Mouse (Mus musculus): ENCODE measurements around the gene Smdt1. TPM values are rescaled to one million over a fixed set of nuclear protein-coding genes. Genes with fewer than 3 reads are reported as not detected.
A peak's percentile ranks its signal among the peaks of the same experiment; 100 is the strongest.

Gene Smdt1
- polyA plus RNA-seq, 1 experiment: 378 TPM

DNA sequence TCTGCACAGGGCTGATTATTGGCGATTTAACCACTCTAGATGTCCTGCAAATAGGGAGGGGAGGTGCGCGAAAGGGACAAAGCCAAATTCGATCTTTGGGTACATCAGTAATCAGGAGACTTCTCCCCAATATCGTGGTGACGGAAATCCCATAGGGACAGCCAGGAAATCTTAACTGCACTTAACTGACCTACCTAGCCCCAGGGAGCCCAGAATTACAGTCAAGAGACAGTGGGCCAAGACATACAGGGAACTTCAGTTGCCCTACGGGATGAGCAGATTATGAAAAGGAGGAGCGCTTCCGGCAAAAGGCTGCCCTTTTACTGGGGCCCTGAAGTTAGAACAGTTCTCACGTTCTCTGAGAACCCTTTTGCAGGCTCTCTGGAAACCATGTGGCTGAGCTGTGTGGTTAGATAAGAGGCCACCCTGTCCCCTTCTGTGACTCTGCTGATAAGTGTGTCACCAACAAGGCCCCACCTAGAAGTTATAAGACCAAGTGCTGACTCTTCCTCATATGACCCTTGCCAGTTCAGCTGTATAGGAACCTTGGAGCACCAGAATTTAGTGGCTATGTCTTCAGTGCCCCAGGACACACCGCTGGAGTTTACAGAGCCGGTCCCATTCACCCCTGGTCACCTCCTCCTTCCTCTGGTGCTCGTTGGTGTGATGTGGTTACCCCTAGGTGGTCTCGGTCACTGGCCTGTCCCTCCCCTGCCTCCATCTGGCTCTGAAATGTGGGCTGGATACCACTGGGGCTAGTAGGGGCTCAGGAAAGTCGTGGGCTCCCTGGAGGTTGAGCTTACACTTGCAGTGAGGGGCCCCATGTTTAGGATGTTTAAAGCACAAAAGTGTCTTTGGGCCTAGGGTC is 3.1 kb downstream of the Smdt1 start:
- no peak for DNase-seq (ENCODE audit: low read depth, low spot score)

DNA sequence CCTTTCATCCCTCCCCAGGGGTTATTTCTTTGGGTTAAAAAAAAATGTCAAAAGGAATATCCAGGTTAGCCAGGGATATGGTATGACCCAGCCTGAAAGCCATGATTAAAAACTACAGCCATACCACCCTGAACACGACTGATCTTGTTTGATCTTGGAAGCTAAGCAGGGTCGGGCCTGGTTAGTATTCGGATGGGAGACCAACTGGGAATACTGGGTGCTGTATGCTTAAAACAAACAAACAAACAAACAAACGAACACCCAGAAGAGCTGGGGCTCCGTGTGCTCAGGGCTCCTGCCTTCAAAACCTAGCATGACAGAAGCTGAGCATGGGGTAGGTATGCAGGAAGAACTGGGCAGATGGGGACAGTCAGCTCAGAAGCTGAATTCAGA is 3.8 kb downstream of the Smdt1 start:
- no peak for DNase-seq (ENCODE audit: low read depth, low spot score)
- 82% methylated on average over 5 of the region's 5 CpGs for WGBS

More for the DNA sequence above, 3.1 kb downstream of the Smdt1 start:
- 68% methylated on average over 15 of the region's 15 CpGs for WGBS

DNA sequence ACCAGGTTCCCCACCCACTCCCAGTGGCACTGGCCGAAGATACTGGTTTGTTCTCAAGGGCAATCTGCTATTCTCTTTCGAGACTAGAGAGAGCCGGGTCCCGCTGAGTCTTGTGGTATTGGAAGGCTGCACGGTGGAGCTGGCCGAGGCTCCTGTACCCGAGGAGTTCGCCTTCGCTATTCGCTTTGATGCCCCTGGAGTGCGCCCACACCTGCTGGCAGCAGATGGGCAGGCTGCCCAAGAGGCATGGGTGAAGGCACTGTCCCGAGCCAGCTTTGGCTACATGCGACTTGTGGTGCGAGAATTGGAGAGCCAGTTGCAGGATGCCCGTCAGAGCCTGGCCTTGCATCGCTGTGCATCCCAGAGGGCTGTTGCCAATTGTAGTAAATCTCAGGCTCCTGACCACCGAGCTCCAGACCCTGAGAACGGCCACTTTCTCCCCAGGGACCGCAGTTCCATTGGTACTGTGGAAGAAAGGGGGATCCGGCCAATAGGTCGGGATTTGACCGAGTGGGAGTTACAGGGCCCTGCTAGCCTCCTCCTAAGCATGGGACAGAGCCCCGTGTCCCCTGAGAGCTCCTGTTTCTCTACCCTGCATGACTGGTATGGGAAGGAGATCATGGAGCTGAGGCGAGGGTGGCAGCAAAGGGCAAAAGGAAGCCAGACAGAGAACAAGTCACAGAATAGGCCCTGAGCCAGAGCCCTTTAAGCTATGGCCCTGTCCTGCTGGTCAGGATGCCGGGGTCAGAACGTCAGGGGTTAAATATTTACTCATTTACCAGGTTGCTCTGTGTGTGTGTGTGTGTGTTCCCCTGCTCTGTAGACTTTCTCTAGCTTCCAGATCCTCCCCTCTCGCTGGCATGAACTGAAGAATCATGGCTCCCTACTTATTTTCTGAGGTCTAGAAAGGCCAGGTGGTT is 4.9 kb downstream of the Smdt1 start:
- DNase-seq (ENCODE audit: low read depth, low spot score): no peak
- 85% methylated on average over 27 of the region's 27 CpGs for WGBS

DNA sequence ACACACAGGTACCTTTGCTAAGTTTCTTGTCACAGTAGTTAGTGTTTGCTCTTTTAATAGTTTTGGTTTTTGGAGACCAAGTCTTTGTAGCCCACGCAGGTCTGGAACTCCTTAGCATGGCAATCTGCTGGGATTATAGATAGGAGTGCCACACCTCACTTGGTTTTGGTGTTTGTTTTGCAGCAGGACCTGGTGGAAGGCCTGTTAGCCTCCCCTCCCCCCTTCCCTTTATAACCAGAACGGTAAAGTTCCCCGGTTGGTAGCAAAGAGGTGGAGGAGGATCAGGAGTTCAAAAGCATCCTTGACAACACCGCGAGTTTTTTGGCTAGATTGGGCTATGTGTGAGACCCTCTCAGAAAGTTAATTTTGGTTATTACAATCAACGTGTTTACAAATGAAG is 6.2 kb downstream of the Smdt1 start:
- WGBS: 73% methylated on average over 6 of the region's 6 CpGs

DNA sequence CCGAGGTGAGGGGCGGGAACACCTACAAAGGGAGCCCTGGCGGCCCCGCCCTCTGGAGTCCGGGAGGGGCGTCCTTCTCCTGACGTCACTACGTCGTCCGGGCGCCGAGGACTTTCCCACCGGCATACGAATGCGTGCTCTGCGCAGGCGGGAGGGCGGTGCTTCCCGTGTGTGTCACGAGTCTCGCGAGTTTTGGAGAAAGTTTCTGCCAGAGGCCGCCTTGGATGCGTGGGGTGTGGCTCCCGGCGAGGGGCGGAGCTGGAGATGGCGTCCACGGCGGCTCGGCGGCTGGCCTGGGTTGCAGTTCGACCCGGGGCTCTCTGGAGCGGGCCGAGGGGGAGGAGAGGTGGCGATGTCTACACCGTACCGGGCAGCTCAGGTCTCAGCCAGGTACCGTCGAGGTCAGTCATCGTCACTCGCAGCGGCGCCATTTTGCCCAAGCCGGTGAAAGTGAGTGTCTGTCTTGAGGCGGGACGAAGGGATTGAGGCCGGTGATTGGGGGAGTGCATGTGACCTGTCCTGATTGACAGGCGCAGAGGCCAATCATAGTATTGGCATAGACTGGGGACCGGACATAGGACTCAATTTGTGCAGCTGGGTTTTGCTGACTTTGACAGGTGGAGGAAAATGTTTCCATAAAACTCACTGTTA is 7.2 kb downstream of the Smdt1 start:
- DNase-seq (ENCODE audit: low read depth, low spot score): peak; percentile 99
- WGBS: under 1% methylated on average over 51 of the region's 51 CpGs

More for the DNA sequence above, 6.2 kb downstream of the Smdt1 start:
- DNase-seq (ENCODE audit: low read depth, low spot score): no peak

- WGBS: 7% methylated on average over 14 of the region's 14 CpGs
- DNase-seq (ENCODE audit: low read depth, low spot score): no peak
Observed at GRCm38 (mm10) chr15:82346580-82347302, 8.0 kb downstream of the Smdt1 start.

DNA sequence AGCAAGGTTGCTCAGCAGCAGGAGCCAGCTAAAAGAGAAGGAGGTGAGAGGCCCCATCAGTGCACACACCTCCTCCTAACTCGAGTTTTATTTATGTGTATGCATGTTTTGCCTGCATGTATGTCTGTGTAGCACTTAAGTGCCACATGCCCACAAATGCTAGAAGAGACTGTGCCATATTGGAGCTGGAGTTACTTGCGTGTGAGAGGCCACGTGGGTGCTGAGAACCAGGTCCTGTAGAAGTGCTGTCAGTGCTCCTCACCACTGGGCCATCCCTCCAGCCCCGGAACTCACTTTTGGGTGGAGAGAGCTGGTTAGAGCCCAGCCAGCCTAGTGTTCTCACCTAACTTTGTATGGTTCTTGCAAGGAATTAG is 8.5 kb downstream of the Smdt1 start:
- no peak for DNase-seq (ENCODE audit: low read depth, low spot score)
- 42% methylated on average over 4 of the region's 4 CpGs for WGBS

- no peak for DNase-seq (ENCODE audit: low read depth, low spot score)
- 91% methylated on average over 12 of the region's 12 CpGs for WGBS
Observed at GRCm38 (mm10) chr15:82347852-82348251, 9.1 kb downstream of the Smdt1 start.

- WGBS: 58% methylated on average over 8 of the region's 8 CpGs
- DNase-seq (ENCODE audit: low read depth, low spot score): no peak
Observed at GRCm38 (mm10) chr15:82348258-82348998, 9.7 kb downstream of the Smdt1 start.

- 21% methylated on average over 2 of the region's 2 CpGs for WGBS
- no peak for DNase-seq (ENCODE audit: low read depth, low spot score)
Observed at GRCm38 (mm10) chr15:82348999-82349341, 10.2 kb downstream of the Smdt1 start.

- no peak for DNase-seq (ENCODE audit: low read depth, low spot score)
- WGBS: 56% methylated on average over 4 of the region's 4 CpGs
Observed at GRCm38 (mm10) chr15:82350349-82350748, 11.6 kb downstream of the Smdt1 start.

DNA sequence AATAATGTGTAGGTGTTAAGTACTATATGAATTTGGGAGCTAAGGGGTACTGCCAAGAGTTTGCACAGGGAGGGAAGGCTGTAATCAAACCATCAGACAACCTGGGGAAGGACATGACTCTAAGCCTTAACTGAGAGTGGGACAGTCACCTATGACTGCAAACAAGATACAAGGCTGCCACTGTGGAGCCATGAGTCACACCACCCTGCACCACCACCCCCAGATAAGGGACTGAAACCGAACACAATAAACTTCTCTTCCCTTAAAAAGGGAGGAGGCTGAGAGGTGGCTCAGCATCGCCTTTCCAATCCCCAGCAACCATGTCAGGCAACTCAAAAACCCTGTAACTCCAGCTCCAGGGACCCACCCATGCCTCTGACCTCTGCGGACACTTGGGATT is 12.7 kb downstream of the Smdt1 start:
- WGBS: 31% methylated on average over 3 of the region's 3 CpGs
- no peak for DNase-seq (ENCODE audit: low read depth, low spot score)

GRCm38 (mm10) chr15:82353078-82353744 is 14.5 kb downstream of the Smdt1 start:
- 6% methylated on average over 14 of the region's 14 CpGs for WGBS
- DNase-seq (ENCODE audit: low read depth, low spot score): no peak

- no peak for DNase-seq (ENCODE audit: low read depth, low spot score)
Observed at GRCm38 (mm10) chr15:82353745-82354113, 15.0 kb downstream of the Smdt1 start.

DNA sequence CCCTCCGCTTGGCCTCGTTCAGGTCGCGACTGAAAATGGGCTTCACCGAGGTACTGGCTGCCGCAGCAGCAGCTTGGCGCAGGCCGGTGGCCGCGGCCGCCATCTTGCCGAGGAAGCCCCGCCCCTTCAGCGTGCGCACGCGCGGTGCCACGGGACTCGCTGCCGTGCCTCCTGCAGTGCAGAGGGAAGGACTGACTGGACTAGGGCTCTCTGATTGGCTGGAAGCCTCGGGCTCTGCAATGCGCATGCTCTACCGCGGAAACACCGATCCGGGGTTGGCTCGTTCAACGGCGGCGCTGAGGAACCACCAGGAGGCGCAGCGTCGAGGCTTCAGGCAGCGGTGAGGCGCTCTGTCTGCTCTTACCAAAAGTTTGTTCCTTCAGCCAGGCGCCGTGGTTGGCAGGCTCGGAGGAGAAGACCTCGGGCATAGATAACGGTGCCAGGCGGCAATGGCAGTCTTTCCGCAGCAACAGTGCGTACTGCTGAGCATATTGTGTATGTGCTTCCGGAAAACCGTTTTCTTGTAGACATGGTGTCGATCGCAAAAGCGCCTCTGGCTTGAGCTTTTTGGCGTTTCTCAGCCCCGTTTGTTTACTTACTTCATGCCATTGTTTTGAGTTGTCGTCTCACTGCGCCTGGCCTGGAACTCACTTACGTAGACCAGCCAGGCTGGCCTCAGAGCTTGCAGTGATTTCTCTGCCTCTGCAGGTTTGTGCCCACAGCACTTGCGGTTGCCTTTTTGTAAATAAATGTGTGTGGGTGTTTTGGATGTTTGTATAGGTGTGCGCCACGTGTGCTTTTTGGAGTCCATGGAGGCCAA is 15.6 kb downstream of the Smdt1 start, which contains the start of gene Ndufa6:
Gene Ndufa6 (minus strand): TSS at position 197 of the 820 bp plus-strand sequence.
- 1% methylated on average over 57 of the region's 57 CpGs for WGBS
- DNase-seq (ENCODE audit: low read depth, low spot score): peak; percentile 88

More at GRCm38 (mm10) chr15:82353745-82354113, 15.0 kb downstream of the Smdt1 start:
- under 1% methylated on average over 23 of the region's 23 CpGs for WGBS

DNA sequence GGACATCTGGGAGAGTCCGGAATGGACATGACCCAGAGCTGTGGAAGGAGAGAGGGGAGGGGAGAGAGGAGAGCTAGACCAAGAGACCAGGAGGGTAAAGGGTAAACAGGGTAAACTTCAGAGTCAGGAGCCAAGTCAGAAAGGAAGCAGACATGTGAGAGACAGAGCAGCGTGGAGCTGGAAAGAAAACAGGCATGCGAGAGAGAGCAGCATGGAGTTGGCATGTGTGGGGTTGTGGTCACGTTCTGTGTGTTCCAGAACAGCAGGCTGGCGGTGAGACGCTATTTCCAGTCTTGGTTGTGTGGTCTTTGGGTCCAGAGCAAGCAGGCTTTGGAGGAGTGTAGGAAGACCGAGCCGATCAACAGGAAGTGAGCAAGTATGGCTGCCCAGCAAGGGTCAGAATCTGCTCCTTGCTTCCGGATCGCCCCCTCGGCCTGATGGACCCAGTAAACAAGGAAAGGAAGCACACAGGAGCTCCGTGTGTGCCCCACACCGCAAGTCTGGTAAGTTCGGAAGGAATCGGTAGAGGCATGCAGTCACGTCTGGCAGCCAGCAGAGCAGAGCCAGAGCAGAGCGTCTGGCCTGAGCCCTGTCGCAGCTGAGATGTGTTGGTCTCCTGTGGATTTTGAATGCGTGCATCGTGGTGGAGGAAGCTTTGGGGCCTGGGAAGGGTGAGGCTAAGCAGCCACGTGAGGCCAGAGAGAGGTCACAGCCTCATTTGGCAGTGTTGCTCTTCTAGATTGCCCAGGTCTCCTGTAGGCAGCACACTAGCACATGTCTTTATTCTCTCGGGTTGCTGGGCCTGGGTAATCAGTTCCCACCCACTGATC is 19.9 kb downstream of the Smdt1 start:
- DNase-seq (ENCODE audit: low read depth, low spot score): no peak
- WGBS: 61% methylated on average over 22 of the region's 22 CpGs
